Mouse (Mus musculus) erythroblast, embryonic 14.5 days (primary cell): ENCODE measurements around the gene Wdr83.

Source experiments
- GATA1 ChIP-seq: IDR thresholded peaks from 2 replicates; pipeline ENCODE4 v1.6.1; 2012; ENCODE audit warnings: low read length, inconsistent platforms, mixed read lengths
- TAL1 ChIP-seq: IDR thresholded peaks from 3 replicates; pipeline ENCODE4 v1.6.1; 2012; ENCODE audit warnings: low read length, inconsistent platforms, mixed read lengths

DNA sequence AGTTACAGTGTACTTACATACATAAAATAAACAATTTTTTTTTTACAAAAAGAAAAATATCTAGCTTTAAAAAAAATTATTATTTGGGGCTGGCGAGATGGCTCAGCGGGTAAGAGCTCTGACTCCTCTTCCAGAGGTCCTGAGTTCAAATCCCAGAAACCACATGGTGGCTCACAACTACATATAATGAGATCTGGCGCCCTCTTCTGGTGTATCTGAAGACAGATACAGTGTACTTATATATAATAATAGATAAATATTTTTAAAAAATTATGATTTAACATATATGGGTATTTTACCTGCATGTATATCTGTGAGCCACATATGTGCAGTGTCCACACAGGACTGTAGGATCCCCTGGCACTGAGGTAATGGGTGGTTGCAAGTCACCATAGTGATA is 5.1 kb upstream of the Wdr83 start:
- TF ChIP-seq GATA1: no peak
- TF ChIP-seq TAL1: no peak
